Mouse (Mus musculus): Measurements from ENCODE around the gene Exoc4. TPM values are rescaled to one million over a fixed set of nuclear protein-coding genes. Genes with fewer than 3 reads are reported as not detected.

The Exoc4 gene
- total RNA-seq (2017) = 54.0 and 54.8 TPM in 2 replicates

DNA sequence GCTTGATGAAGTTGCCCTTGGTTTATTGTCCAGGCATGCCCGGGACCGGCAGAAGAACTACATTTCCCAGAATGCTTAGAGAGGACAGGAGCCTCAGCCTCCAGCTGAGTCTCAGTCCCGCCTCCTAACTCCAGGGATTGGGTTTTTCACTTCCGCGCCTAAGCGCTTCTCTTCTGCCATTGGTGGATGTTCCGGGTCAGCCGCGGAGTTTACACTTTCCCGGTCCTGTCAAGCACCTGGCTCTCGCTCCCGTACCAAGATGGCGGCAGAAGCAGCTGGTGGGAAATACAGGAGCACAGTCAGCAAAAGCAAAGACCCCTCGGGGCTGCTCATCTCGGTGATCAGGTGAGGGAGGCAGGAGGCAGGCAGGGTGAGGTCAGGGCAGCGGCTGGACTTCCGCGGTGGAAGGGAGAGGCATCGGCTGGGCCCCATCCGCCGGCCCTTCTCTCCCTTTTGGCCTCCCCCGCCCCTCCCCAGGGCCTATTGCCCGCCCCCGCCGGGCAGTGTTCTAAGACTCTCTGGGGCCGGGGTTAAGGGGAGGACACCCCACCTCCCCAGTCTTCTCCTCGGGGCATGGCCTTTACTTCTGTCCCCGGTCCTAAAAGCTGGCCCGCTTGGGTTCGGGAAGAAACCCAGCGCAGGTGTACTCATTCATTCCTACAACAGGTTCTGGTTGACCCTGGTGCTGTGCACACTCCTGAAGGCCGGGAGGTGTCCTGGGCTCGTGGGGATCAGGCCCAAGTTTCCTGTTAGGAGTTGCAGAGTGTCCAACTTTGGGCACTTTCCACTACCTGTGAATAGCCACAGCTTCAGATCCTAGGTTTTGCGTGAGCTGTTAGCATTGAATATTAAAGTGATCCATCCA lies at the start of gene Exoc4:
TSS of gene Exoc4 (plus strand) at position 192 of the 865 bp plus-strand sequence.
- ATAC-seq (ENCODE audit: extremely low read depth, insufficient number of reproducible peaks, low FRiP score, poor library complexity, severe bottlenecking) = peak; percentile 100

DNA sequence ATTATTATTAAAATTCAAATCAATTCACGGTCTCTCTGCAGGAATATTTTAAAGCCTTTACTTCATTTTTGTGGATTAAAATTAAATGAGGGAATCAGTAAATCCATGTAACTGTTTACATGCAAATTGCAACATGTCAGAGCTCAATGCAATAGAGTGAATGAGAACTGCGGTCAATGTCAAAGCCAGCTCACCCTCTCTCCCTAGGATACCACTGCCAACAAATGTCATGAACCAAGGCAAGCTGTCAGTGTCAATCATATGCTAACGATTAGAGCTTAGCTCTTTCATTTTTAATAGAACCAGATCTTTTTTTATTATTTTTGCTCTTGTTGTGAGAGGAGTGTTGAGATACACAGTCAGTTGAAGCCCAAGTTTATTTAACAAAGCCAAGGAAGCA lies 30.1 kb upstream of the Exoc4 start:
- no peak for ATAC-seq (ENCODE audit: extremely low read depth, insufficient number of reproducible peaks, low FRiP score, poor library complexity, severe bottlenecking)

DNA sequence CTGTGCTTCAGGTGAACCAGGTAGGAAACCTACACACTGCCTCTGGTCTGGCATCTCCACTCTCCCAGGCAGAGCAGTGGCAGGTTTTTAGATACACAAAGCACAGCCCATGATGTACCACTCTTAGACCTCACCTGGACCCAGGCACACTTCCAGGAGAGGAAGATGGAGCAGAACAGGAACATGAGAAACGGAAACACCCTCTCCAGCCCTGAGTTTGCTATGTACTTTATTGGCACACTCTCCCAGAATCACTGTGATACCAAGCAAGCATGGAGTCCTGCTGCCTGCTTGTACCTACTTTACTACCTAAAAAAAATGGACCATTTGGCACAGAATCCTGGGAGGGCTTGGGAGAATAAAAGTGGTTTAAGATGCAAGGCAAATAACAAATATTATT lies 22.2 kb upstream of the Exoc4 start:
- ATAC-seq (ENCODE audit: extremely low read depth, insufficient number of reproducible peaks, low FRiP score, poor library complexity, severe bottlenecking) = no peak

DNA sequence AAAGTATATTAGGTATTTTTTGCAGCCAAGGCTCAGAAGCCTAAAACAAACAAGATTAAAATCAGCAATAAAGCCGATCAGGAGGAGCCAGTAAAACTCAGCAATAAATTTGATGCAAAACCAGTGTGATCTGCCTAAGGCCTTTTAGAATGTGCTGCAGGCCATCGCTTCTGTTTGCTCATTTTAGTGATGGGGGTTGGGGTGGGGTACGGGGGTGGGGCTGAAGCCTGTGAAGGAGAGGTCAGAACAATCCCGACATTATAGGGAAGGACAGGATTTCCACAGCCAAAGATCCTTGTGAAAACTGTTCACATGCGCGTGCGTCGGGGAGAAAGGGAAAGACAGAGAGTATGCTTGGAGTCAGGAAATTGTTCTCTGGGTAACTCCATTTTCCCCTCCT lies 21.5 kb upstream of the Exoc4 start:
- ATAC-seq (ENCODE audit: extremely low read depth, insufficient number of reproducible peaks, low FRiP score, poor library complexity, severe bottlenecking) = no peak

DNA sequence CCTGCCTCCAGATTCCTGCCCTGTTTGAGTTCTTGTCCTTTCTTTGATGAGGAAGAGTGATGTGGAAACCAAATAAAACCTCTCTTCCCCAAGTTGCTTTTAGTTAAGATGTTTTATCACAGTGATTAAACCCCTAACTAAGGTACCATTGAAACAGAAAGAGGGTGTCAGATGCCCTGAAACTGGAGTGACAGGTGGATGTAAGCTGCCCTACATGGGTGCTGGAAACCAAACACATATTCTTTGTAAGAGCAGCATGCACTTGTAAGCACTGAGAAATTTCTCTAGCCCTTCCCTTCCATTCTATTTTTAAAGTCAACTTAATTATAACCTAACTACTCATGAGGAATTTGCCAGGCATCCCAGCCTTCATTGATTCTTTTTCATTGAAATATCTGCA lies 7.6 kb upstream of the Exoc4 start:
- ATAC-seq (ENCODE audit: extremely low read depth, insufficient number of reproducible peaks, low FRiP score, poor library complexity, severe bottlenecking) = no peak

DNA sequence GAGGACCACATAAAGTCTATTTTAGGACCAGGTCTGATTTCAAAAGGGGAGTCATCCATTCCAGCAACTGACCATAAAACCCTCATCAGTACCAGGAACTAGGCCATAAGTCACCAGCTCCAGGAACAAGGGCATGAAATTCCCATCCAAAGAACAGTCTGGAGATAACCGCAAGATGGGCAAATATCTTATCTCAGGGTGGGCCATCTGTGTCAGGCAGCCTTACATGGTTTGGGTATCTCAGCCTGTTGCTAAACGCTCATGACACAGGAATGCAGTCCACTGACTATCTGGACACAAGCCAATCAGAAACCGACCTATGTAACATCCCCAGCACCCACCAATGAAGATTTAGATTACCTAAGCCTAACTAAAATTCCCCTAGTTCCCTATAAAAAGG lies 4.3 kb upstream of the Exoc4 start:
- no peak for ATAC-seq (ENCODE audit: extremely low read depth, insufficient number of reproducible peaks, low FRiP score, poor library complexity, severe bottlenecking)

DNA sequence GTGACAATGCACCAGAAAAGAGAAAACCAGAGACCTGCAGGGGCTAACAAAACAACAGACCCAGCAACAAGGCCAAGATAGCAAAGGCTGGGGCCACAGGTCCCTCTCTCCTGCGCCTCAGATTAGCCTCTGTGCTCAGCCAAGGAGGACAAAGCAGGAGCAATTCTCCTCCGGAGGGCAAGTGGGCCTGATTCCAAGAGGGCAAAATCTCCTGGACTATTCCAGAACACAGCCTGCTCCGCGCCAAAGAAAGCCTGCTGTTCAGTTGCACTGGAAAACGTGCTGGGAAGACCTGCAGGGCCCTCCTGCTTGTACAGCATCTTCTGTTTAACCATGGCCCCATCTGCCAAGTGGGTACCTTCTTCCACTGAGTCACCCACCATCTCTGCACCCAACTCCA lies 1.7 kb upstream of the Exoc4 start:
- ATAC-seq (ENCODE audit: extremely low read depth, insufficient number of reproducible peaks, low FRiP score, poor library complexity, severe bottlenecking) = no peak

DNA sequence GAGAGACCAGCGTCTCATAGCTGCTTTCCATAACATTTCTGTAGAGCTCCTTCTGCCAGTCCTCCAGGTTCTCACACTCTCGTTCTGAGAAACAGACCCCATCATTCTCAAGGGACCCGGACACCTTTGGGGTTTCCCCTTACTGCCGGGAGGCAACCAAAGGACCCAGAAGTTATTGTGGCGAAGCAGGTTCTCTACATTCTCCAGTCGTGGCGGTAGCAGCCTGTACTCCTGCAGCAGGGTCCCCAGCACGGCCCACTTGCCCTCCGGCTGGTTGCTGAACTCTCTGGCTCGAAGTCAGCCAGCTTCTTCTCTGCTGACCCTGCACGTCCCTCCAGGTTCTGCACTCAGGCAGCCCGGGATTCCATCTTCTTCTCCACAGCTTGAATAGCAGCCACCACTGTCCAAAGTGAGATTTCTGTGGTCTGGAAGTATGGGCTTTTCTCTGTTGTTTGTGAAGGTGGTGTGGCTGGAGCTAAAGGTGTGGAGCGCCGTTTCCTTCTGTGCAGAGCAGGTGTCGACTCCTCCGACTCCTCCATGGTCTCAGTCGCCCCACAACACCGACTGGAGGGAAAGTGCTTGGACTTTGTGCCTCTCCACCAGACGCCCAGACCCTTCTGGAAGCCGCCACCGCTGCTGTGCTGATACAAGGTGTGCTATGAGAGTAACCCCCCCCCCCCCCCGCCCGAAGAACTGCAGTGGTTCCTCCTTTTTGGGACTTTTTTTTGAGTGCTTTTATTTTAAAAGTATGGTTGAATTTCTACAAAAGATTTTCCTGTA lies 1.1 kb upstream of the Exoc4 start:
- ATAC-seq (ENCODE audit: extremely low read depth, insufficient number of reproducible peaks, low FRiP score, poor library complexity, severe bottlenecking) = no peak

DNA sequence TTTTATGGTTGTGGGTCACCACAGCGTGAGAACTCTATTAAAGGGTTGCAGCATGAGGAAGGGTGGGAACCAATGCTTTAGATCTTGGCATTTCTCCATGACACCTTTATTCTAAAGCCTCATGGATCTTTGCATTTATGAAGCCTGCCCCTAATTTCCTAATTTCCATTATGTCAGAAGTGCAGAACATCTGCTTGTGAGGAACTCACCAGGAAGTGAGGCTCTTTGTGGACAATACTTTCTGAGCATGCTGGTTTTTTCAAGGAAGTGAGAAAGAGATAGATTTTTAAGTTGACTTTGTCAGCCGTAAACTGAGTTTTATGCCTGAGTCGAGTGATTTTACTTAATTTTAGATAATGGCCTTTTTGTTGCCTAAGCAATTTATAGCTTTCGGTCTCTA lies 7.8 kb downstream of the Exoc4 start:
- ATAC-seq (ENCODE audit: extremely low read depth, insufficient number of reproducible peaks, low FRiP score, poor library complexity, severe bottlenecking) = no peak

DNA sequence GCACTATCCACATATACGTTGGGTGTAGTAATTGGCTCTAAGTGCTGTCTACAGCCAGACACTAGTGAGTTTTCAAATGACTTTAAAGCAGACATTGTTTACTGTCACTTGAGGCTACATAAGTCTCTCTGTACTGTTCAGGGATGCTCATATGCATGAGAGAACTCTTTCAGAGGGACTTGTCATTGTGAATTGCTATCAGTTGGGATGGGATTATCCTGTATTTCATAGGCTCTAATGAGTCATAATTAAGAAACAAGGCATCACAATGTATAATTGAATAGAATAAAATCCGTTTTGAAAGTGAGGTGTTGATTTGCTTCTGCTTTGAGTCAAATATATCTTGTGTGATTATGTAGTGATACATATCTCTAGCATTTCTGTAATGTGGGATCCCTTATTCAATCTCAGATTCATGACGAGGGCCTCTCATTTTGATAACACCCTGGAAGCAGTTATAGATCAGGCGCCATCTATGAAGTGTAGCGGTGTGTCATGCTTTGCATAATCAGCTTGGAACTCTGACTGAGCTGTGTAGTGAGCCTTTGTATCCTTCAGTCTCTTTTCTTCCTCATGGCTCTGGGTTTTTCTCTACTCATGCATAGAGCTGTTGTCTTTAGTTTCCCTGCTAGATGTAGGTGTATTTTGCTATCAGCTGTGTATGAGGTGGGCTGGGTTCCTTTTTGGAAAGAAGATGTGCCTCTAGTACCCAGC lies 8.3 kb downstream of the Exoc4 start:
- no peak for ATAC-seq (ENCODE audit: extremely low read depth, insufficient number of reproducible peaks, low FRiP score, poor library complexity, severe bottlenecking)

DNA sequence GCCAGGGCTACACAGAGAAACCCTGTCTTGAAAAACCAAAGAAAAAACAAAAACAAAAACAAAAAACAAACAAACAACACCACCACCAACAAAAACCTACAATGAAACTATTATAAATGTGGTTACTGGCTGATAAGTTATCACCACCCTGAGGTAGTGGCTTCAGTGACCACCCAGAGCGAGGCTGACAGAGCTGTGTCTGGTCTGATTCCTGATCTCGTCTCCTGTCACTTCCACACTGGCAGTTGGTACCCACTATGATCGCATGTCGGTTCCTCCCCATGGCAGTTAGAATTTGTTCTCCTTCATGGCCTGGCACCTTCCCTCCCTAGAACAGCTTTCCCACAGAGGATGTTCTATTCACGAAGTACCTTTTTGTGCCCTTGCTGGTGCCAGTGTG lies 11.0 kb downstream of the Exoc4 start:
- no peak for ATAC-seq (ENCODE audit: extremely low read depth, insufficient number of reproducible peaks, low FRiP score, poor library complexity, severe bottlenecking)

DNA sequence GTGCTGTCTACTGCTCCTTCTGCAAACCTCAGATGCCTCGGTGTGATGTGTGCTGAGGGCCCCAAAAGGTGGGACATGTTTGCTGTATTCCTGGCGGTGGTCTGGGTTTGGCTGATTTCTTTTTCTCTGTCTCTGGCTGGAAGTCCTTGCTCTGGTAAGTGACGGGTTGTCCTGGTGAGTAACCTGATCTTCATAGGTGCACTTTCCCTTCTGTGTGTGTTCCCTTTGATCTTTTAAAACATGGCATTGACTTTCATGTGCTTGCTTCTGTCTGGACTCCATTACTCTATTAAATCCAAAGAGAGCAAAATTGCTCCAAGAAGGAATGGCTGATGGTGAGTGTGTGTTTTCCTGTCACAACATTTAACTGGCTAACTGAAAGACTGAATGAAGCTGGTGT lies 12.7 kb downstream of the Exoc4 start:
- ATAC-seq (ENCODE audit: extremely low read depth, insufficient number of reproducible peaks, low FRiP score, poor library complexity, severe bottlenecking) = no peak

DNA sequence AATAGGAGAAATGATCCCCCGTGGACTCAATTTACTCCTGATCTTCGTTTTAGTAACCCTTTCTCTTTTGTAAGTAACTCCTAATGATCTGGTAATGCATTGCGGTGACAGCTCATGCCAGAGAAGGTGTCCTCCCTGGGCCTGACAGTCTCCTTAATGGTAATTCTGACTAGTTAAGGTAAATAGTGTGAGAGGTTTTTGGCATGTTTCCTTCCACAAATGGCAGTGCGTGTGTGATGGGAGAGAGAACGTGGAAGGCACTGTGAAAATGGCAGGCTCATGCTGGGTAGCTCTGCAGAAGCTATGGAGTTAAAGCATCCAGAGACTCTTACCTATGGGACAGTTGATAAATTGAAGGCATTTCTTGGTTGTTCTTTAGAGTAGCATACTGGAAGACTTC lies 15.1 kb downstream of the Exoc4 start:
- ATAC-seq (ENCODE audit: extremely low read depth, insufficient number of reproducible peaks, low FRiP score, poor library complexity, severe bottlenecking) = no peak

DNA sequence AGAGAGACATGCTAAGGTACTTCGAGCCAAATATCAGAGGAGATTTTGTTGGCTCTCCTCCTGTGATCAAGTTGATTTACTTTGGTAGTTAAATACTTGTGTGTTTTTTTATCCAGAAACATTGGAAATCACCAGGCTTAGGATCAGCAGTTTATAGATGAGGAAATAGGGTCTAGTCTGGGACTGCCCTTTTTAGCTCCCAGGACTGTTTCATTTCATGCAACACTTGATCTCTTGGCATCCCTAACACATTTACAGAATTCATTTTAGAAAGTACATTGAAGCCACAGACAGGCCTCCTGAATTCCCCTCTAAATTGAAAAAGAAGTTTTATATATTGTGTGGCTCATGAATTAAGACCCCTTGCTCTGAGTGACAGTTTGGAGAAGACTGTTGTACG lies 15.5 kb downstream of the Exoc4 start:
- no peak for ATAC-seq (ENCODE audit: extremely low read depth, insufficient number of reproducible peaks, low FRiP score, poor library complexity, severe bottlenecking)

DNA sequence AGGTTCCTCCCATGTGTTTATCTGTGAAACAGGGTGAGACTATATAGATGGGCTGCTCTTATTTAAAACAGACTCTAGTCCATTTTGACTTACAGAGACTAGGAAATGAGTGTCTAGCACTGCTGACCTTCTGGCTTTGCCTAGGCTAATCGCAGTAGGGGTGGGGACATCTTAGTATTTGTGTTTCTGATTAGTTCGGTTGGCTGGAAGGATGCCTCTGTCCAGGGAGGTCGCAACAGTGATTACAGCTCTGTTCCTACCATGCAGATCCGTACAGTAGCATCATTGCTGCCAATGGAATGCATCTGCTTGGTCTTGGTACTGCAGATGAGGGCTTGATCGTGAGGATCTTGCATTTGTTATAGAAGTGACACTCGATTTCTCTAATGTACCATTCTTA lies 18.7 kb downstream of the Exoc4 start:
- no peak for ATAC-seq (ENCODE audit: extremely low read depth, insufficient number of reproducible peaks, low FRiP score, poor library complexity, severe bottlenecking)

DNA sequence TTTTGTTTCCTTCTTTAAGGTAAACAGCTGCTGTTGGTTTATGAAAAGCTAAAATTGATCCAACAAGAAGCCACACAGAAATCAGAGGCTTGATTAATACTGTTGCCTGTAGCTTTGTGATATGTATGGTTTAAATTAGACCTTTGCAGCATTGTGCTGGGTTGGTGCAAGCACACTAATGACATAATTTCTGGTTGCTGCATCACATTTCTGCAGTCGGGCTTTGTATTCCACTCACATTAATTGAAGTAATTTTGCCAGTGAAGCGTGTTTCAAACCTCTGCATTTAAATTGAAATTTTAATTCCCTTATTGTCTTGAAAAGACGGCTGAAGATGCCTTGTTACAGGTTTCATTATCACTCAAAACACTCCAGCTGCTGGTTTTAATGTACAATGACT lies 34.6 kb downstream of the Exoc4 start:
- no peak for ATAC-seq (ENCODE audit: extremely low read depth, insufficient number of reproducible peaks, low FRiP score, poor library complexity, severe bottlenecking)

DNA sequence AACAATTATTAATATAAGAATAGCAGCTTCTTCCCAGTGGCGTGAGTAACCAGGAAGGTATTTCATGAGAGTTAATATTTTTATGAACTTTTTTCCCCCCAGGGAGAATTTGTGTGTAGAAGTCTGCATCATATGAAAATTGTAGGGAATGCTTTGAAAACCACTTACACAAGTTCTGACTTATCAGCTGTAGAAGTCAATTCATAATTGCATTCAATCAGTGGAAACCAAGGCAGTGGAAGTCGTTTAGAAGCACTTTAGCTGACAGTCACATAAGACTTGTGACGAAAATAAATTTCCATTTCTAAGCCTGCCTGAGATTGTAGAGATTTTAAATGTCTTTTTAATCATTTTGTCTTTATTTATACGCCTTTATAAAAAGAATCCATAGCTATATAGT lies 35.1 kb downstream of the Exoc4 start:
- no peak for ATAC-seq (ENCODE audit: extremely low read depth, insufficient number of reproducible peaks, low FRiP score, poor library complexity, severe bottlenecking)

DNA sequence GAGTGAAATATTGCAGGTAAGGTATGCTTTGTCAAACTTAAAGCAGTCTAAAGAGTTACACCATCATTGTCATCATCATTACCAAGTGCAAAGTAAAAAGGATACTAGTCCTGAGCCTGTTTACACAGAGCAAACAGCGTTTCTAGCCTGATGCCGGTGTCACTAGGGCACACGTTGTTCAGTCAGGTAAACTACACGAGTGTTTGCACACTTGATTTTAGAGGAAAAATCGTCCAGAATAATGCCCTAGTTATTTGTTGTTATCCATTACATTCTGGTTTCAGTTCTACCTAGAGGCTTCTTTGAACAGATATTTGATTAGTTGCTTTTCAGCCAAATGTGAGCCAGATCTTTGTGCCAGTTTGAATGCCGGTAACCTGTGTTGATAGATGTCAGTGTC lies 37.5 kb downstream of the Exoc4 start:
- ATAC-seq (ENCODE audit: extremely low read depth, insufficient number of reproducible peaks, low FRiP score, poor library complexity, severe bottlenecking) = no peak

DNA sequence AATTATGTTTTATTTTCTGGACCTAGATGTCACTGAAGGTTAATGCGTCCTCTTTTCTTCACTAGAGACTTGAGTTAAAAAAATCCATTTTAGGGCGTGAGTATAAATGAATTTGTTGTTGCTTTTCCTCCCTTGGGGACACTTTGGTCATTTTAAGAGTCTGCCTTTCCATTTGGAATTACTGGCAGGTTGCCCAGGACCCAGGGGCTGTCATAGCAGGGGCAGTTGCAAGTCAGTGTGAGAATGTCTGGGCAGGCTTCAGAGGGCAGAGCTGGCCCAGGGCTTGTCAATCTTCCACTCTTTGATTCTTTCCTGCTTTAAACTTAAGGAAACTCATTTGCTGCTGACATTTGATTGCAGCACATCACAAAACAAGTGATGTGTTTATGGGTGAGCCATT lies 45.7 kb downstream of the Exoc4 start:
- no peak for ATAC-seq (ENCODE audit: extremely low read depth, insufficient number of reproducible peaks, low FRiP score, poor library complexity, severe bottlenecking)

DNA sequence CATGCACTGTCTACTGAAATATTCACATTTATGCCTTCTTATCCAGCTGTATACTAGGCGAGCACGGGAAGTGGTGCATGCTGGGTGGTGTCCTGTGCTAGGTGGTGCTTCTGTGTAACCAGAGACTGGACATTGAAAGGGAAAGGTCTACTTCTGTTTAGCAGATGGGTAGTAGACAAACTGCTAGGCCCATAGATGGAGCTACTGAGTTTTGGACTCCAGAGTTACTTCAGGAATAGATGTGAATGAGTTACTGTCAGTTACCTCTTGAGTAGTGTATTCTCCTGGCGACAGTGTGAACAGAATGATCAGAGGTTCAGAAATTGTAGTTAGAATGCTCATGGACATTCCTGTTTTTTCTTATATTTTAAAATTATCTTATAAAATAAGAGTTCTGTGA lies 48.7 kb downstream of the Exoc4 start:
- no peak for ATAC-seq (ENCODE audit: extremely low read depth, insufficient number of reproducible peaks, low FRiP score, poor library complexity, severe bottlenecking)

Data from neutrophil, adult 5-6 weeks (primary cell).